Mouse (Mus musculus): ENCODE measurements at regions not wholly inside any gene's neighbourhood (a gene's known extent, or its start where the extent isn't known, plus 50 kb on each side); places are given as distances from the start of the nearest gene placed in this dataset.
"Not testable (repeated sequence)": the region's sequence is repeated elsewhere in the genome, so short reads cannot be mapped to it uniquely, and the experiment has no call there.

DNA sequence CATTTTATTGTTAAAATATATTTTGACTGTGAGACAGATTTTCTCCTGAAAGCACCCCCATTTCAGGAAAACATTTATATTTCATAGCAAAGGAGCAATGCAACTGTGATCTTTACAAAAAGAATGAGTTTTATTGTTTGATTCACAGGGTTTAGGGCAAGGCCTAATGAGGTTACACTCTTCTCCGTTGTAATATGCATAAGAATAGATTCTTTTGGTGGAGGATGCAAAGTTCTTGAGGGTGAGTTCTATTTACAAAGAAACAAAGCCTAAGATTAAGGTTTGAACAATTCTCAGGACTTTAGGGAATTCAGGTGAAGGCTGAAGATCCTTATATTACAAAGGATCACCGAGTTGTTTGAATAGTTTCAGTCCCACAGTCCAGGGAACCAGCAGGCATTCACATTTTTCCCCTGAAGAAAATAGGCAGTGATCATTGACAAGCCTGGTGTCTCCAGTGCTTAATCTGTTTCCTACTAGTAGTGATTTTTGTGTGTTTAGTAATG lies 1156.2 kb downstream of the Hace1 start:
- no peak overlapping the region for H3K27ac ChIP-seq (replicated peaks)
- ATAC-seq (ENCODE audit: low read depth): no peak
- no peaks in the 10 kb centered on the region for H3K27me3 ChIP-seq
- no peak overlapping the region for H3K4me2 ChIP-seq
- no peak overlapping the region for H3K9ac ChIP-seq
- H3K9me3 ChIP-seq: no peaks in the 10 kb centered on the region
- H3K4me1 ChIP-seq (replicated peaks): no peaks in the 10 kb centered on the region
- 16% methylated on average over 2 of the region's 2 CpGs for WGBS
- no peak overlapping the region for H3K4me3 ChIP-seq
- no peaks in the 10 kb centered on the region for H3K36me3 ChIP-seq

DNA sequence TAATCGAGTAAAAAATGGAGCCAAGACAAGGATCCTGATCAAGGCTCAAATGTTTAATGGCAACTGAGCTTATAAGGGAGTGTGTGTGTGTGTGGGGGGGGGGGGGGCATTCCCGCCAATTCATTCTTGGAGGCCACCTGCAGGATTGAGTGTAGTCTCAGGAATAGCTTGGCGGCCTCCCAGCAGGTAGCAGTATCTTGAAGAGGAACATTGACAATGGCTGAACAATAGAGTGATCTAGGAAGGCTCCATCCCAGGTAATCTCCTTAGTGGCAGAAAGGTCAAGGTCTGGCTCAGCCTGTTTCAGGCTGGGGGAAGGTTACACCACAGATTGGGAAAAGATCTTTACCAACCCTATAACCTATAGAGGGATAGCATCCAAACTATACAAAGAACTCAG lies 1163.5 kb downstream of the Hace1 start:
- no peak overlapping the region for H3K4me2 ChIP-seq
- no peaks in the 10 kb centered on the region for H3K36me3 ChIP-seq
- no peaks in the 10 kb centered on the region for H3K4me1 ChIP-seq (replicated peaks)
- WGBS: 88% methylated on average over 3 of the region's 3 CpGs
- H3K27me3 ChIP-seq: no peaks in the 10 kb centered on the region
- no peak overlapping the region for H3K4me3 ChIP-seq
- no peak overlapping the region for H3K9ac ChIP-seq
- 0 out of 2 replicates have a peak, but pooled peaks cover 3% of the 10 kb centered on the region for H3K9me3 ChIP-seq
- H3K27ac ChIP-seq (replicated peaks): no peak overlapping the region
- no peak for ATAC-seq (ENCODE audit: low read depth)

DNA sequence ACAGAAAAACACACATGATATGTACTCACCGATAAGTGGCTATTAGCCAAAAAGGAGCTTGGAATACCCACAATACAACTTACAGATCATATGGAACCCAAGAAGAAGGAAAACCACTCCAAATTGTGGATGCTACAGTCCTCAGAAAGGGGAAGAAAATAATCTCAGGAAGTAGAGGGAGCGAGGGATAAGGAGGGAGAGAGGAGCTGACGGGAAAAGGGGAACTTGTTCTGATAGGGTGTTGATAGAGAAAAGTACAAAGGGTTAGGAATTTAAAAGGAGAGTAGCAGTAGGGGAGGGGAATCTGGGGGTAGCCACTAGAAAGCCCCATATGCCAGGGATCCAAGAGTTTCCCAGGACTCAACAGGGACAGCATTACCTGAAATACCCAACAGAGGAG lies 1164.5 kb downstream of the Hace1 start:
- no peak overlapping the region for H3K4me2 ChIP-seq
- no peak overlapping the region for H3K4me3 ChIP-seq
- 0 out of 2 replicates have a peak, but pooled peaks cover 3% of the 10 kb centered on the region for H3K9me3 ChIP-seq
- no peaks in the 10 kb centered on the region for H3K4me1 ChIP-seq (replicated peaks)
- ATAC-seq (ENCODE audit: low read depth): no peak
- no peak overlapping the region for H3K9ac ChIP-seq
- H3K27ac ChIP-seq (replicated peaks): no peak overlapping the region
- H3K27me3 ChIP-seq: no peaks in the 10 kb centered on the region
- WGBS: 84% methylated on average over 3 of the region's 3 CpGs
- H3K36me3 ChIP-seq: no peaks in the 10 kb centered on the region

DNA sequence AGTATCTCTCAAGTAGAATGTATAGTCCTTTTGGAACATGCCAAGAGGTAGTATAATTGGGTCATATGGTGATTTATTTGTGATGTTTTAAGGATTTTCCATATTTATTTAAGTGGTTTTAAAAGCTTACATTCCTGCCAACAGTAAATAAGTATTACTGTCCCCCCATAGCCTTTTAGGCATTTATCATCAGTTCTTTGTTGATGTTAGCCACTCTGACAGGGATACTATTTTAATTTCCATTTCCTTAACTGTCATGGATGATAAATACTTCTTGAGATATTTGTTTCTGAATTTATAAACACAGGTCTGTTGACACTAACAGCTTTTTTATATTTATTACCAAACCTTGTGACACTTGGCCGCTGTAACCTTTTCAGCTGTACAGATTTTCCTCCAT lies 1183.3 kb downstream of the Hace1 start:
- WGBS: 72% methylated on average over 1 of the region's 1 CpGs

DNA sequence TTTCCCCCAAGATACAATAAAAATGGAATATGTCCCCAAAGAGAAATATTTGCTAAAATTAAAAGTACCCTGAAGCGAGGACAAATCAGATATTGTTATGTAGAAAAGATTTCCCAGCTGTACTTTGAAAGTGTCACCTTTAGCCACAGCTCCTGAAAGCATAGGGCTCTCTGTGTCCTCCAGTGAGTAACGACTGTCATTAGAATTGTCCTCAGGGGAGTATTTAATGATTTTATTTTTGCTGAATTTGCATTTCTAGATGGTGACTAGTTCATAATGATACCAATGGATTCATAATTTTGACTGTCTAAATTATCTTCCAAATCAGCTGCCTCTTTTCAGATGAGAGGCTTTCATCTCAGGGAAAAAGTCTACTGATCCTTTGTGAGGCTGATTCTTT lies 1201.1 kb downstream of the Hace1 start:
- Histone ChIP-seq H3K36me3 (no peaks in the 10 kb centered on the region), H3K27me3 (no peaks in the 10 kb centered on the region), H3K4me2 (no peak overlapping the region), H3K27ac (replicated peaks) (no peak overlapping the region), H3K4me3 (no peak overlapping the region), H3K9ac (no peak overlapping the region), H3K9me3 (no peaks in the 10 kb centered on the region), H3K4me1 (replicated peaks) (no peaks in the 10 kb centered on the region)
- 0 out of 2 replicates have a peak, but pooled peaks have one; percentile 56 for ATAC-seq (ENCODE audit: low read depth)
- WGBS: 27% methylated on average over 2 of the region's 2 CpGs

More for the DNA sequence above, 1183.3 kb downstream of the Hace1 start:
- Histone ChIP-seq H3K9ac (no peak overlapping the region), H3K9me3 (no peaks in the 10 kb centered on the region), H3K27me3 (no peaks in the 10 kb centered on the region), H3K27ac (replicated peaks) (no peak overlapping the region), H3K4me3 (no peak overlapping the region), H3K4me2 (no peak overlapping the region), H3K4me1 (replicated peaks) (no peaks in the 10 kb centered on the region), H3K36me3 (no peaks in the 10 kb centered on the region)
- ATAC-seq (ENCODE audit: low read depth): no peak

DNA sequence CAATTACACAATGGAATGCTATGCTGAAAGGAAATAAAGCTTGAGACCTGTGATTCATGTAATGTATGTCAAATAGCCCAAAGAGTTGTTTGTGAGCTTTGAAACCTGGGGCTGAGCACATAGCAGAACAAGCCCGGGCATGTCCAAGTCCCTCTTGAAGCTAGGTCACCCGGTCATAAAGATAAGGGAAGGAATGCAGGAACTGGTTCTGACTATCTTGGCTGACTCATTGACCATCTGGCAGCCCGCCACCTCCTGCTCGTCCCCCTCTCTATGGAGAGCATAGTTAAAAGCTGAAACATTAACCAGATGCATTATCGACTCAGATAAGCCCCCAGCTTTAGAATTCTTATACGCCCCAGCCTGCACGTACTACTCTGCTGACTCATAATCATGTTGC lies 1208.1 kb downstream of the Hace1 start:
- ATAC-seq (ENCODE audit: low read depth); H3K27me3 ChIP-seq; H3K36me3 ChIP-seq; H3K4me1 ChIP-seq (replicated peaks); H3K27ac ChIP-seq (replicated peaks); H3K4me3 ChIP-seq; H3K4me2 ChIP-seq; H3K9me3 ChIP-seq; H3K9ac ChIP-seq: not testable (repeated sequence)
- WGBS: 88% methylated on average over 7 of the region's 7 CpGs

DNA sequence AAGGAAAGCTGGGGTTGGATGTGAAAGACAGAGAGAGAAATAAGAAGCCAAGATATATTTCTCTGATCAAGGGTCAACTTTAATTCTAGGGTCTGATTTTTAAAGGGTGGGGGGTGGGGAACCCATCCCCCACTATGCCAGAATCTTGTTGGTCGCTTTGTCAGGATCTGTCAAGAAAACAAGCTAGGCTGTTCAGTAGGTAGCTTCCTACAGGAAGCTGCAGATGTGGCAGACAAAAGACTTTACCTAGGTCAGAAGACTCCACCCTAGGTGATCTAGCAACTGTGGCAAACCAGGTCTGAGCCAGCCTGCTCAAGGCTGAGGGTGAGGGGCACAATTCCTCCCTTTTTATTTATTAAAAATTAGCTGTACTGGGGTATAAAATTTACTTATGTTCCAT lies 1236.6 kb downstream of the Hace1 start:
- no peaks in the 10 kb centered on the region for H3K27me3 ChIP-seq
- ATAC-seq (ENCODE audit: low read depth): no peak
- WGBS: 90% methylated on average over 1 of the region's 1 CpGs

DNA sequence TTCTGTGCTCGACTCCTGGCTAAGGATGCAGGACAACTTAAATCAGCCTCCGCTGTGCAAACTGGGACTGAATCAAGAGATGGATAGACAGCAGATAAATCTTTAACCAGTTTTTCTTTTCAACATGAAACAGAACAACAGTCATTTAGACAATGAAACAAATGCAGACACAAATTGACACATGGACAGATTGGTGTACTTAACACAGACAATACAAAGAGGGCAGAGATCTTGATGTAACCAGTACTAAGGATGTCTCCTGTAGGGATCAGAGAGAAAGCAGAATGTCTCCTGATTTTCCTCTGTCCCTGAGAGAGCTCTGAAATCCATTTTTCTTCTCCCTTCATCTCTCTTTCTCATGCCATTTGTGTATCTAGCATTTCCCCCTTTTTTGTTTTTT lies 1241.5 kb downstream of the Hace1 start:
- ATAC-seq (ENCODE audit: low read depth): no peak
- no peaks in the 10 kb centered on the region for H3K36me3 ChIP-seq
- WGBS: 37% methylated on average over 2 of the region's 2 CpGs

More for the DNA sequence above, 1236.6 kb downstream of the Hace1 start:
- Histone ChIP-seq H3K4me3 (no peak overlapping the region), H3K9me3 (no peaks in the 10 kb centered on the region), H3K27ac (replicated peaks) (no peak overlapping the region), H3K4me1 (replicated peaks) (no peaks in the 10 kb centered on the region; the same call in 1 of the 2 replicates), H3K36me3 (no peaks in the 10 kb centered on the region), H3K4me2 (no peak overlapping the region), H3K9ac (no peak overlapping the region)

DNA sequence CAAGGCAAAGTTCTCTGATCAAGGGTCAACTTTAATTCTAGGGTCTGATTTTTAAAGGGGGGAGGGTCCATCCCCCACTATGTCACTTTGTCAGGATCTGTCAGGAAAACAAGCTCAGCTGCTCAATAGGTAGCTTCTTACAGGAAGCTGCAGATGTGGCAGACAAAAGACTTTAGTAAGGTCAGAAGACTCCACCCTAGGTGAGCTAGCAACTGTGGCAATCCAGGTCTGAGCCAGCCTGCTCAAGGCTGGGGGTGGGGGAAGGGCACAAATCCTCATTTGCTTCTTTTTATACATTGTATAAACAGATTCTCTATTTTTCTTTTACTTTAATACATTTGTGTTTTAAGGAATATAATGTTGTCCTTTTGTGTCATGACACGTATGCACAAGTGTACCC lies 1242.3 kb downstream of the Hace1 start:
- no peak for ATAC-seq (ENCODE audit: low read depth)
- Histone ChIP-seq H3K9ac (no peak overlapping the region), H3K27me3 (no peaks in the 10 kb centered on the region), H3K4me3 (no peak overlapping the region), H3K4me1 (replicated peaks) (no peaks in the 10 kb centered on the region; the same call in 1 of the 2 replicates), H3K4me2 (no peak overlapping the region), H3K9me3 (no peaks in the 10 kb centered on the region), H3K27ac (replicated peaks) (no peak overlapping the region), H3K36me3 (no peaks in the 10 kb centered on the region)
- WGBS: 98% methylated on average over 1 of the region's 1 CpGs

More for the DNA sequence above, 1241.5 kb downstream of the Hace1 start:
- H3K4me1 ChIP-seq (replicated peaks): no peaks in the 10 kb centered on the region; the same call in 1 of the 2 replicates
- no peaks in the 10 kb centered on the region for H3K9me3 ChIP-seq
- no peak overlapping the region for H3K4me2 ChIP-seq
- H3K27me3 ChIP-seq: no peaks in the 10 kb centered on the region
- H3K4me3 ChIP-seq: no peak overlapping the region
- no peak overlapping the region for H3K27ac ChIP-seq (replicated peaks)
- H3K9ac ChIP-seq: no peak overlapping the region

DNA sequence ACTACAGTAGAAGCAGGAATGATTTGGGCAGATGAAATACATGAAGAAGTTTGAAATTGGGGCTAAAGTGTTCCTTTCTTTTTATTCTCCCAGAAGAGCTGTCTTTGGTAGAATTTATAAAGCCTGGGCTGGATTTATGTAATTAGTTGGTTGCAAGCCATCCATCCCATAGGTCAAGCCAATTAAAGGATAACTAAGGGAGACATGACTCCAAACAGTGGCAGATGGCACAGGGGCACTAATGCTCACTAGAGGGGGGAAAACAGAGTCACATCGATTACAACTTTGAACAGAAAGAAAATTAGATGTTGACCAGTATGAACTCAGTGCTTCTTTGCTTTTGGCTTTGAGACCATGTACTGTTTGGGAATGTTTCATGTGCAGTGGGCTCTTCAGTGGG lies 1246.2 kb downstream of the Hace1 start:
- no peaks in the 10 kb centered on the region for H3K27me3 ChIP-seq
- no peak overlapping the region for H3K4me2 ChIP-seq
- H3K4me3 ChIP-seq: no peak overlapping the region
- 42% methylated on average over 1 of the region's 1 CpGs for WGBS
- no peak overlapping the region for H3K9ac ChIP-seq
- no peak for ATAC-seq (ENCODE audit: low read depth)
- no peaks in the 10 kb centered on the region for H3K9me3 ChIP-seq
- no peaks in the 10 kb centered on the region for H3K36me3 ChIP-seq
- H3K27ac ChIP-seq (replicated peaks): no peak overlapping the region
- peaks cover 10% of the 10 kb centered on the region for H3K4me1 ChIP-seq (replicated peaks)

DNA sequence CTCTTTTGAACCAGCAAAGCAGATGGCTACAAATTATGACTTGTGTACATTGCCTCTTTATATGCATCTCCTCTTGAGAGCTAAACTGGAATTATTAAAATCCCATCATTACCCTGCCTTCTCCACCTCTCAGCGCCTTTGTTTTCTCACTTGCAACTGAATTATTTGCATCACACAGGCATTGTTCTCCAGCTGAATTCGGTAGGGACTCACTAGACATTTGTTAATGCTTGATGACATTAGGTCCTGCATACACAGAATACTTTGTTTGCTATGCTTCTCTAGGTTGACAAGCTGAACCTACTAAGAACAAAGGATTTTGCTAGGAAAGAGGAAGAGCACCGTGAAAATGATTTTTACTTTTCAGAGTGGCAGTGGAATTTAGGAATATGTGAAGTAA lies 1248.4 kb downstream of the Hace1 start:
- Histone ChIP-seq H3K27me3 (no peaks in the 10 kb centered on the region), H3K9ac (no peak overlapping the region), H3K27ac (replicated peaks) (peak overlapping the region; percentile 65; the same call in 1 of the 2 replicates), H3K9me3 (no peaks in the 10 kb centered on the region), H3K36me3 (no peaks in the 10 kb centered on the region), H3K4me2 (no peak overlapping the region), H3K4me1 (replicated peaks) (peaks cover 10% of the 10 kb centered on the region), H3K4me3 (no peak overlapping the region)
- ATAC-seq (ENCODE audit: low read depth): no peak
- WGBS: 18% methylated on average over 3 of the region's 3 CpGs

DNA sequence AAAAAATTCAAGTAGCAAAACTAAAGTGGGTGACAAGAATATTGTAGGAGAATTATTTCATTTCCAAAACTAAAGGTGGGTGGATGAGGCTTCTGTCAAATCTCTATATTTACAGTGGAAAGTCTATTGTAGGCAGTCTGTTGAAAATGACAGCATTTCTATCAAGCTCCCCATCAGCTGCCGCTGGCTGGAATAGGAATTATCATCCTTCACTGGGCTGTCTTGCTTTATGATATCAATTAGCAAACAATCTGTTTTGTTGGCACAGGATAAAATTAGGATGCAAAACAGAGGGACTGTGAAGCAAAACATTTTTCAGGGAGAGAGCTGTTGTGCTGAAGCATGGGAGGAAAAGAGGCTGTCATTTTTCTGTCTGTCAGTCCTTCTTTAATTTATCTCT lies 1249.0 kb downstream of the Hace1 start:
- H3K9me3 ChIP-seq: no peaks in the 10 kb centered on the region
- H3K27ac ChIP-seq (replicated peaks): peak overlapping the region; percentile 57
- H3K27me3 ChIP-seq: no peaks in the 10 kb centered on the region
- no peak overlapping the region for H3K9ac ChIP-seq
- 28% methylated on average over 1 of the region's 1 CpGs for WGBS
- ATAC-seq (ENCODE audit: low read depth): peak; percentile 80
- H3K4me3 ChIP-seq: no peak overlapping the region
- peaks cover 10% of the 10 kb centered on the region for H3K4me1 ChIP-seq (replicated peaks)
- no peak overlapping the region for H3K4me2 ChIP-seq
- no peaks in the 10 kb centered on the region for H3K36me3 ChIP-seq

DNA sequence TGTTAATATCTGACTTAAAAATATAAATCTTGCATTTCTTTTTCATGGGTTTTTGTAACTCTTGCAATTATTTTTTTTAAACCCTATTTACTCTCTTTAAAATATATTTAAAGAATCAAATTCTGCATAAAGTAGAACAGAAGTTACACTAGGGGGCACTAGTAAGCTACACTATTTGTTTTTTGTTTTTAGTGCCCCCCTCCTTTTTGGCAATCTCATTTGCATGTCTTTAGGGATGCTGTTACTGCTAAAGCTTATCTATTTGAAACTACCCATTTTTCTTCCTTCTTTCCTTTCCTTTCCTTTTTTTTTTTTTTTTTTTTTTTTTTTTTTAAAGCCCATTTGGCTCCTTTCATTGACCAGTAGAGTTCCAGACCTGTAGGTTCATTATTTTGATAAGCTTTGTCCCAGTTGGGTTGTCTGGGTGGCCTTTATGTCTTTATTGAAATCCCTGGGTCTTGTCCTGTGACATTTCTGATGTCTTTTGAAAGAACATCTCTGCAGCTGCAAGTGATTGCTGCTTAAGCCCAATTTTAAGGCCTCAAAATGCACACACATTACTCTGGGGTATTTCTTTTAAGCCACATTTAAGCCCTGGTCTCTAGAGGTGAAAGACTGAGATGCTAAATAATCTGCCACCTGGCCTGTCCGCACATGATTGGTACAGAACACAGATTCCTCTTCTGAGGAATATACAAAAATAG lies 1249.6 kb downstream of the Hace1 start:
- H3K9ac ChIP-seq: no peak overlapping the region
- H3K4me3 ChIP-seq: no peak overlapping the region
- ATAC-seq (ENCODE audit: low read depth): peak; percentile 64
- no peaks in the 10 kb centered on the region for H3K27me3 ChIP-seq
- H3K36me3 ChIP-seq: no peaks in the 10 kb centered on the region
- H3K9me3 ChIP-seq: no peaks in the 10 kb centered on the region
- 23% methylated on average over 1 of the region's 1 CpGs for WGBS
- peaks cover 10% of the 10 kb centered on the region for H3K4me1 ChIP-seq (replicated peaks)
- H3K4me2 ChIP-seq: no peak overlapping the region
- peak overlapping the region; percentile 68 for H3K27ac ChIP-seq (replicated peaks)

Data from neural tube, embryonic 13.5 days (tissue).